Mouse (Mus musculus): ENCODE data around the gene Gm20388. TPM values are rescaled to one million over a fixed set of nuclear protein-coding genes. Genes with fewer than 3 reads are reported as not detected.

The Gm20388 gene
- polyA plus RNA-seq, 1 experiment = 10.6 TPM

DNA sequence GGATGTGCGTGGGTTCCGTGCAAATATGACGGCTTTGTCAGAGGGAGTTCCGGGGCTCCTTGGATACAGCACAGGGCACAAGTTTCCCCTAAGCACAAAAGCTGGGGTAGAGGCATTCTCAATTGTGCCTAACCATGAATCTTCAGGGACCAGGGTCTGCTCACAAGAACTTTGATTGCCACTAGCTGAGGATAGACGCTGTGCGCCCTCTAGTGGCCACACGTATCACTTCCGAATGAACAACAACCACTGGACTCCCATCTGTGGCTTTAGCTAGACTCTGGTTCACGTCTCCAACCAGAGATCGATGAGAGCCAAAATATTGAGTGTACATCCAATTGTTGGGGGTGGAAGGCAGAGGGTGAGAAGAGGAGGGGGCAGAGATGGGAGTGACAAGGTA lies 2015.0 kb downstream of the Gm20388 start:
- 30% methylated on average over 10 of the region's 10 CpGs for WGBS
- no peak overlapping the region for H3K27ac ChIP-seq (ENCODE audit: control insufficient read depth, insufficient read depth, low read depth, low read length, poor library complexity)
- peak; percentile 96 for TF ChIP-seq CTCF (IDR thresholded peaks at IDR 0.05; ENCODE audit: control insufficient read depth, insufficient read depth, low read length)
- TF ChIP-seq POLR2A (IDR thresholded peaks at IDR 0.05; ENCODE audit: borderline replicate concordance, control insufficient read depth, low read depth, low read length) = no peak

GRCm38 (mm10) chr8:121926266-121926665 lies 2015.6 kb downstream of the Gm20388 start:
- H3K27ac ChIP-seq (ENCODE audit: control insufficient read depth, insufficient read depth, low read depth, low read length, poor library complexity) = no peak overlapping the region
- H3K4me3 ChIP-seq (replicated peaks; ENCODE audit: control insufficient read depth, low read depth, low read length) = no peak overlapping the region
- no peaks in the 10 kb centered on the region for H3K4me1 ChIP-seq (ENCODE audit: control insufficient read depth, insufficient read depth, low read length)
- TF ChIP-seq CTCF (IDR thresholded peaks at IDR 0.05; ENCODE audit: control insufficient read depth, insufficient read depth, low read length) (no peak), POLR2A (IDR thresholded peaks at IDR 0.05; ENCODE audit: borderline replicate concordance, control insufficient read depth, low read depth, low read length) (no peak)
- WGBS = 58% methylated on average over 8 of the region's 8 CpGs

More for the DNA sequence above, 2015.0 kb downstream of the Gm20388 start:
- Histone ChIP-seq H3K4me1 (ENCODE audit: control insufficient read depth, insufficient read depth, low read length) (peaks cover 1% of the 10 kb centered on the region; the same call in 1 of the 2 replicates), H3K4me3 (replicated peaks; ENCODE audit: control insufficient read depth, low read depth, low read length) (no peak overlapping the region)

DNA sequence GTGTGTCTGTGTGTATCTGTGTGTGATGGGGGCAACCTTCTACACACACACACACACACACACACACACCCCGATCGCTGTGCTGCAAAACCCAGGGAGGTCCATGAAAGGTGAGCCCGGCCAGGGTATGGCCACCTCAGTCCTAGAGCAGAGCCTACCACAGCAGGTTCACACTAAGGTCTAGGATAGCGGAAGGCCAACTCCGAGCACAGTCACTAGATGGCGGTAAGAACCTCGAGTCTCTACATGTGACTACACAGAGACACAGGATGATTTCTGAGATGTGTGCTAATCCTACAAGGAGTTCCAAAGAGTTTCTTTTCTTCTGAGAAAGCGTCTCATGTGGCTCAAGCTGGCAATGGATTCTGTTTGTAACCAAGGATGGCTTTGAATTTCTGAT lies 2016.7 kb downstream of the Gm20388 start:
- no peaks in the 10 kb centered on the region for H3K4me1 ChIP-seq (ENCODE audit: control insufficient read depth, insufficient read depth, low read length)
- 31% methylated on average over 8 of the region's 8 CpGs for WGBS
- TF ChIP-seq POLR2A (IDR thresholded peaks at IDR 0.05; ENCODE audit: borderline replicate concordance, control insufficient read depth, low read depth, low read length) (no peak), CTCF (IDR thresholded peaks at IDR 0.05; ENCODE audit: control insufficient read depth, insufficient read depth, low read length) (peak; percentile 69)
- H3K4me3 ChIP-seq (replicated peaks; ENCODE audit: control insufficient read depth, low read depth, low read length) = no peak overlapping the region
- no peak overlapping the region for H3K27ac ChIP-seq (ENCODE audit: control insufficient read depth, insufficient read depth, low read depth, low read length, poor library complexity)

GRCm38 (mm10) chr8:121930047-121930446 lies 2019.4 kb downstream of the Gm20388 start:
- TF ChIP-seq POLR2A (IDR thresholded peaks at IDR 0.05; ENCODE audit: borderline replicate concordance, control insufficient read depth, low read depth, low read length) (no peak), CTCF (IDR thresholded peaks at IDR 0.05; ENCODE audit: control insufficient read depth, insufficient read depth, low read length) (no peak)
- H3K4me1 ChIP-seq (ENCODE audit: control insufficient read depth, insufficient read depth, low read length) = no peaks in the 10 kb centered on the region
- no peak overlapping the region for H3K27ac ChIP-seq (ENCODE audit: control insufficient read depth, insufficient read depth, low read depth, low read length, poor library complexity)
- H3K4me3 ChIP-seq (replicated peaks; ENCODE audit: control insufficient read depth, low read depth, low read length) = no peak overlapping the region
- WGBS = 41% methylated on average over 4 of the region's 4 CpGs

- no peak overlapping the region for H3K27ac ChIP-seq (ENCODE audit: control insufficient read depth, insufficient read depth, low read depth, low read length, poor library complexity)
- H3K4me1 ChIP-seq (ENCODE audit: control insufficient read depth, insufficient read depth, low read length) = no peaks in the 10 kb centered on the region
- 70% methylated on average over 7 of the region's 7 CpGs for WGBS
- TF ChIP-seq POLR2A (IDR thresholded peaks at IDR 0.05; ENCODE audit: borderline replicate concordance, control insufficient read depth, low read depth, low read length) (no peak), CTCF (IDR thresholded peaks at IDR 0.05; ENCODE audit: control insufficient read depth, insufficient read depth, low read length) (no peak)
- no peak overlapping the region for H3K4me3 ChIP-seq (replicated peaks; ENCODE audit: control insufficient read depth, low read depth, low read length)
These were observed 2020.9 kb downstream of the Gm20388 start for GRCm38 (mm10) chr8:121931571-121931970.

- H3K27ac ChIP-seq (ENCODE audit: control insufficient read depth, insufficient read depth, low read depth, low read length, poor library complexity) = no peak overlapping the region
These were observed 2021.5 kb downstream of the Gm20388 start for GRCm38 (mm10) chr8:121932026-121932667.

DNA sequence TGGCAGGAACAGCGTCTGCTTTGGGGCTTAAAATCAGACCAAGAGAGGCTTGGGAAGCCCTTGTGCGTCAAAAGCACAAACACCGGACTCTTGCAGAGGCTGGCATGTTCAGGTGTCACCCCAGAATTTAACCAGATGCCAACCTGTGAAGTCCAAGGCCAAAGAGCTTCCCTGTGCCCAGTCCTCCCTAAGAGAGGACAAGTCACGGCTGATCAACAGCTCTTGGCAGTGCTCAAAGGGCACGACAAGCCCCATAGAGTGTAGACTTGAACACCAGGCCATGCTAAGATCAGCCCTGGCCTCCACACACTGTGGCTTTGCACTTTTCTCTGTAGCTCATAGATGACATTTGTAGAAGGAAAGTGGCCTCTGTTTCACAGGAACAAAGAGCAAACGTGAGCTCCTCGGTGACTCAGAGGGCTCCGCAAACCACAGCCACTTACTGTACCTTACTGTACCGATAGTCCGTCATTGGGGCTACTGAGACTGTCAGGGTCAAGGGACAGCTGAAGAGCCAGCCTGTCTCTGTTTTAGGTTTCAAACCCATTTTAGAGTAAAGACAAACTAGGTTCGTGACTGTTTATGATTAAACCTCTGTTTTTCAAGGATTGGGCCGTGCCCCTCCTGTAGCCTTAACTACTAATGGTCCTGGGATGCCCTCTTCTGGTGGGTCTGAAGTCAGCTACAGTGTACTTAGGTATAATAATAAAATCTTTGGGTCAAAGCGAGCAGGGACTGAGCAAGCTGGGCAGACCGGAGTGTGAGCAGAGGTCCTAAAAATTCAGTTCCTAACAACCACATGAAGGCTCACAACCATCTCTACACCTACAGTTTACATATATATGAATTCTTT lies 2022.3 kb downstream of the Gm20388 start:
- Histone ChIP-seq H3K27ac (ENCODE audit: control insufficient read depth, insufficient read depth, low read depth, low read length, poor library complexity) (no peak overlapping the region), H3K4me1 (ENCODE audit: control insufficient read depth, insufficient read depth, low read length) (no peaks in the 10 kb centered on the region), H3K4me3 (replicated peaks; ENCODE audit: control insufficient read depth, low read depth, low read length) (no peak overlapping the region)
- WGBS = 80% methylated on average over 14 of the region's 14 CpGs
- no peak for TF ChIP-seq POLR2A (IDR thresholded peaks at IDR 0.05; ENCODE audit: borderline replicate concordance, control insufficient read depth, low read depth, low read length)
- no peak for TF ChIP-seq CTCF (IDR thresholded peaks at IDR 0.05; ENCODE audit: control insufficient read depth, insufficient read depth, low read length)

More at GRCm38 (mm10) chr8:121932026-121932667, 2021.5 kb downstream of the Gm20388 start:
- no peaks in the 10 kb centered on the region for H3K4me1 ChIP-seq (ENCODE audit: control insufficient read depth, insufficient read depth, low read length)
- no peak overlapping the region for H3K4me3 ChIP-seq (replicated peaks; ENCODE audit: control insufficient read depth, low read depth, low read length)
- 78% methylated on average over 12 of the region's 12 CpGs for WGBS
- no peak for TF ChIP-seq POLR2A (IDR thresholded peaks at IDR 0.05; ENCODE audit: borderline replicate concordance, control insufficient read depth, low read depth, low read length)
- no peak for TF ChIP-seq CTCF (IDR thresholded peaks at IDR 0.05; ENCODE audit: control insufficient read depth, insufficient read depth, low read length)

- H3K27ac ChIP-seq (ENCODE audit: control insufficient read depth, insufficient read depth, low read depth, low read length, poor library complexity) = no peak overlapping the region
- H3K4me1 ChIP-seq (ENCODE audit: control insufficient read depth, insufficient read depth, low read length) = no peaks in the 10 kb centered on the region
- no peak overlapping the region for H3K4me3 ChIP-seq (replicated peaks; ENCODE audit: control insufficient read depth, low read depth, low read length)
- no peak for TF ChIP-seq POLR2A (IDR thresholded peaks at IDR 0.05; ENCODE audit: borderline replicate concordance, control insufficient read depth, low read depth, low read length)
- peak; percentile 55; the same call in 1 of the 2 replicates for TF ChIP-seq CTCF (IDR thresholded peaks at IDR 0.05; ENCODE audit: control insufficient read depth, insufficient read depth, low read length)
- WGBS = 36% methylated on average over 4 of the region's 4 CpGs
These were observed 2023.9 kb downstream of the Gm20388 start for GRCm38 (mm10) chr8:121934506-121934905.

Measured in bone marrow, adult 2 months (tissue).